Mouse (Mus musculus) midbrain, embryonic 14.5 days (tissue): ENCODE results near the gene Sh3d21. TPM values are rescaled to one million over a fixed set of nuclear protein-coding genes. Genes with fewer than 3 reads are reported as not detected.

Experiments used
- ATAC-seq: fragments of 200-750 bp; cut with Nextera tagmentation; 2 replicates; pipeline ENCODE4 v1.8.0; 2017; ENCODE audit warnings: moderate number of reproducible peaks, moderate library complexity; ENCODE audit not compliant: low FRiP score, low TSS enrichment
- DNase-seq: peaks from one replicate; pipeline ENCODE4 v3.0.0-alpha.2; 2015
- H3K27ac ChIP-seq: fragments of 300-500 bp; sonication (generic); replicated peaks from 2 replicates; pipeline ENCODE4 v1.5.1; 2014; ENCODE audit warnings: mild to moderate bottlenecking, low read depth, low read length, moderate library complexity
- H3K27me3 ChIP-seq: fragments of 300-500 bp; sonication (generic); 2 replicates; pipeline ENCODE4 v1.6.1; 2014; ENCODE audit warnings: low read length, control low read depth, mixed read lengths; ENCODE audit not compliant: control insufficient read depth, insufficient read depth
- H3K36me3 ChIP-seq: fragments of 300-500 bp; sonication (generic); 2 replicates; pipeline ENCODE4 v1.6.1; 2014; ENCODE audit warnings: low read length, control low read depth; ENCODE audit not compliant: control insufficient read depth, insufficient read depth
- H3K4me1 ChIP-seq: fragments of 300-500 bp; sonication (generic); 2 replicates; pipeline ENCODE4 v1.6.1; 2014; ENCODE audit warnings: mild to moderate bottlenecking, antibody characterized with exemption, low read length, control low read depth; ENCODE audit not compliant: control insufficient read depth, insufficient read depth
- H3K4me2 ChIP-seq: fragments of 300-500 bp; sonication (generic); 2 replicates; pipeline ENCODE4 v1.6.1; 2014; ENCODE audit warnings: mild to moderate bottlenecking, low read length, moderate library complexity
- H3K4me3 ChIP-seq: fragments of 300-500 bp; sonication (generic); replicated peaks from 2 replicates; pipeline ENCODE4 v1.5.1; 2014; ENCODE audit warnings: low read depth, low read length
- H3K9ac ChIP-seq: fragments of 300-500 bp; sonication (generic); replicated peaks from 2 replicates; pipeline ENCODE4 v1.6.1; 2014; ENCODE audit warnings: mild to moderate bottlenecking, low read length, moderate library complexity
- H3K9me3 ChIP-seq: fragments of 300-500 bp; sonication (generic); 2 replicates; pipeline ENCODE4 v1.6.1; 2016; ENCODE audit warnings: low read length, control low read depth, mixed read lengths; ENCODE audit not compliant: control insufficient read depth
- WGBS: fragments of 180-500 bp; shearing (Covaris S2); extraction: QIAGEN DNeasy Blood & Tissue Kit; methylation state at CpG from one replicate; pipeline ENCODE4 v1.1.7; 2014; 5-methylcytosine and 5-hydroxymethylcytosine counted together
- polyA plus RNA-seq: library from polyadenylated mRNA; unstranded; fragments of >200 nt; fragmentation: Nextera tagmentation; extraction: Ambion mirVana; gene quantifications from 2 replicates; pipeline ENCODE4 v1.2.1, GENCODE M21; 2014

The Sh3d21 gene
- polyA plus RNA-seq, 1 experiment from 2014 or later = 0.89 TPM

- no peak overlapping the region for H3K27ac ChIP-seq
- H3K9ac ChIP-seq = no peak overlapping the region; the same call in 1 of the 2 replicates
- H3K4me3 ChIP-seq = peak overlapping the region; percentile 76
- no peaks in the 10 kb centered on the region for H3K9me3 ChIP-seq
- H3K27me3 ChIP-seq = no peaks in the 10 kb centered on the region
- peak overlapping the region; percentile 84 for H3K4me2 ChIP-seq
- H3K36me3 ChIP-seq = no peaks in the 10 kb centered on the region
- 80% methylated on average over 2 of the region's 2 CpGs for WGBS
- DNase-seq = no peak
- ATAC-seq = no peak
- H3K4me1 ChIP-seq = peaks cover 22% of the 10 kb centered on the region
These were observed 37.4 kb upstream of the Sh3d21 start for GRCm38 (mm10) chr4:126200656-126201055.

DNA sequence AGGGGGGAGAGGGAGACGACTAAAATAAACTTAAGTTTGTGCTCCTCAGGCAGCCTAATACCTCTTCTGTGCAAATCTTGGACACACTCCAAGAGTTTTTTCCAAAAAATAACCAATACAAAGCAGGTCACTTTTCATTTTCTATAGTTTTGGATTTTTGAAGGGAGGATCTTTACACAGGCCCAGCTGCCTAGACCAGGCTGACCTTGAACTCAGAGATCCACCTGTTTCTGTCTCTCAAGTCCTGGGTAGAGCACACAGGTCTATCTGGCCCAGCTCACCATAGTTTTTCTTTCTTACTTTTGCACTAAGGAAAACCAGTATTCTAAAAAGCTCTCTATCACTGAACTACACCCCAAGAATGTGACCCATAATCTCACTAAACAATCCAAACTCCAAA, 36.7 kb upstream of the Sh3d21 start:
- Histone ChIP-seq H3K4me2 (peak overlapping the region; percentile 84), H3K36me3 (no peaks in the 10 kb centered on the region), H3K9me3 (no peaks in the 10 kb centered on the region), H3K4me3 (peak overlapping the region; percentile 76; the same call in 1 of the 2 replicates), H3K27ac (no peak overlapping the region), H3K9ac (no peak overlapping the region), H3K4me1 (peaks cover 22% of the 10 kb centered on the region), H3K27me3 (no peaks in the 10 kb centered on the region)
- ATAC-seq (no peak), DNase-seq (no peak)
- WGBS = 74% methylated on average over 1 of the region's 1 CpGs

DNA sequence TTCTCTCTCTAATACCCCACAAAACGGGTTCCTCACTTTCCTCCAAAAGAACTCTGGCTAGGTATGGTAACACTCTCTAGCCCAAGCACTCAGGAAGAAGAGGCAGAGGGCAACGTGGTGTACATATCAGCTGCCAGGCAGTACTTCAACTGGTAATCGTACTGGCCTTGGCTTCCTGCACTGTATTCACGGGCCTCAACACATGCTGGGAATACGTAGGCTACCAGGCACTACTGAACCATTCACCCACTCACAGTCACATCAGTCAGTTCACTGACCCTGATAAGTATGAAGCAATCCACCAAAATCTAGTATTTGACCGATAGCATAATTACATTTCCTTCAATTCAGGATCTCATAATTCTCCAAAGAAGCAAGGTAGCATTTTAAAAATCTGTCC, 36.3 kb upstream of the Sh3d21 start:
- ATAC-seq = no peak
- H3K9ac ChIP-seq = no peak overlapping the region
- DNase-seq = no peak

DNA sequence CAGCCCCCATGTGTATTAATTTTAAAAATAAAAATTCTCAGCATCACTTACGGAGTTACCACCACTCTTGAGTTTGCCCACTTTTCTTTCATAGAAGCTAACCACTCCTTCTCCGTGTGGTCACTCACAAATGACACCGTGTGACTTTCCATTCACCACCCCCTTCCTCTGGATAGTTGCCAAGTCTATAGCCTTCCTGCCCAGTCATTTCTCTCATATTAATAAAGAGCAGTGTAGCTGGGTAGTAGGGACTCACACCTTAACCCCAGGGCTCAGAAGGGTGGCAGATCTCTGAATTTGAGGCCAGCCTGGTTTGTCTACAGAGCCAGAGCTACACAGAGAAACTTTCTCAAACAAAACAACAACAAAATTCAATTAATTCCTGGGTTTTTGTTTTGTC, 34.2 kb upstream of the Sh3d21 start:
- Histone ChIP-seq H3K9me3 (no peaks in the 10 kb centered on the region), H3K4me3 (no peak overlapping the region), H3K27ac (no peak overlapping the region), H3K27me3 (no peaks in the 10 kb centered on the region), H3K4me1 (peaks cover 18% of the 10 kb centered on the region), H3K4me2 (no peak overlapping the region), H3K9ac (no peak overlapping the region), H3K36me3 (peaks cover 20% of the 10 kb centered on the region)
- 85% methylated on average over 3 of the region's 3 CpGs for WGBS
- ATAC-seq = no peak
- peak; percentile 3 for DNase-seq

More for the DNA sequence above, 36.3 kb upstream of the Sh3d21 start:
- Histone ChIP-seq H3K4me2 (no peak overlapping the region), H3K4me1 (peaks cover 22% of the 10 kb centered on the region), H3K27me3 (no peaks in the 10 kb centered on the region), H3K36me3 (no peaks in the 10 kb centered on the region), H3K27ac (no peak overlapping the region), H3K9me3 (no peaks in the 10 kb centered on the region), H3K4me3 (no peak overlapping the region)
- WGBS = 93% methylated on average over 6 of the region's 6 CpGs

GRCm38 (mm10) chr4:126194916-126195315, 31.6 kb upstream of the Sh3d21 start:
- DNase-seq (no peak), ATAC-seq (no peak)
- 95% methylated on average over 4 of the region's 4 CpGs for WGBS
- H3K4me1 ChIP-seq = peaks cover 6% of the 10 kb centered on the region; the same call in 1 of the 2 replicates
- no peaks in the 10 kb centered on the region for H3K27me3 ChIP-seq
- H3K9me3 ChIP-seq = no peaks in the 10 kb centered on the region
- no peak overlapping the region for H3K4me3 ChIP-seq
- no peak overlapping the region for H3K9ac ChIP-seq
- peaks cover 30% of the 10 kb centered on the region for H3K36me3 ChIP-seq
- no peak overlapping the region for H3K27ac ChIP-seq
- H3K4me2 ChIP-seq = no peak overlapping the region

GRCm38 (mm10) chr4:126194216-126194615, 30.9 kb upstream of the Sh3d21 start:
- H3K4me2 ChIP-seq = no peak overlapping the region

DNA sequence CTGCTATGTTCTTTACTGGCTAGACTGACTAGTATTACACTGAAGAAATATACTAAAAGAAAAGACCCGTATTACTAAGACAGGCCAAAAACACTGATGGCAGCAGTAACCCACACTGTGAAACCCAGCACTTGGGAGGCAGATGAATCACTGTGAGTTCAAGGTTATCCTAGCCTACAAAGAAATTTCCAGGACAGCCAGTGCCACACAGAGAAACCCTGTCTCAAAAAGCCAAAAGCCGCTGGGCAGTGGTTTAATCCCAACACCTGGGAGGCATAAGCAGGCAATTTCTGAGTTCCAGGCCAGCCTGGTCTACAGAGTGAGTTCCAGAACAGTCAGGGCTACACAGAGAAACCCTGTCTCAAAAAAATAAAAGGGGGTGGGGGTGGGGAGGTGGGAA, 27.3 kb upstream of the Sh3d21 start:
- DNase-seq = no peak
- WGBS = 95% methylated on average over 2 of the region's 2 CpGs
- Histone ChIP-seq H3K4me3 (no peak overlapping the region), H3K9ac (no peak overlapping the region), H3K27me3 (no peaks in the 10 kb centered on the region), H3K36me3 (peaks cover 37% of the 10 kb centered on the region), H3K9me3 (no peaks in the 10 kb centered on the region), H3K27ac (no peak overlapping the region), H3K4me2 (no peak overlapping the region), H3K4me1 (no peaks in the 10 kb centered on the region)
- no peak for ATAC-seq

More at GRCm38 (mm10) chr4:126194216-126194615, 30.9 kb upstream of the Sh3d21 start:
- H3K9me3 ChIP-seq = no peaks in the 10 kb centered on the region
- no peak overlapping the region for H3K27ac ChIP-seq
- no peak overlapping the region for H3K9ac ChIP-seq
- no peak overlapping the region for H3K4me3 ChIP-seq
- H3K27me3 ChIP-seq = no peaks in the 10 kb centered on the region
- H3K36me3 ChIP-seq = peaks cover 30% of the 10 kb centered on the region
- no peak for ATAC-seq
- DNase-seq = no peak
- peaks cover 6% of the 10 kb centered on the region; the same call in 1 of the 2 replicates for H3K4me1 ChIP-seq

GRCm38 (mm10) chr4:126187096-126187495, 23.8 kb upstream of the Sh3d21 start:
- Histone ChIP-seq H3K9ac (no peak overlapping the region), H3K4me2 (no peak overlapping the region), H3K9me3 (no peaks in the 10 kb centered on the region), H3K36me3 (peaks cover 36% of the 10 kb centered on the region), H3K4me1 (no peaks in the 10 kb centered on the region), H3K27ac (no peak overlapping the region), H3K4me3 (no peak overlapping the region), H3K27me3 (no peaks in the 10 kb centered on the region)
- ATAC-seq (no peak), DNase-seq (no peak)
- 95% methylated on average over 3 of the region's 3 CpGs for WGBS

DNA sequence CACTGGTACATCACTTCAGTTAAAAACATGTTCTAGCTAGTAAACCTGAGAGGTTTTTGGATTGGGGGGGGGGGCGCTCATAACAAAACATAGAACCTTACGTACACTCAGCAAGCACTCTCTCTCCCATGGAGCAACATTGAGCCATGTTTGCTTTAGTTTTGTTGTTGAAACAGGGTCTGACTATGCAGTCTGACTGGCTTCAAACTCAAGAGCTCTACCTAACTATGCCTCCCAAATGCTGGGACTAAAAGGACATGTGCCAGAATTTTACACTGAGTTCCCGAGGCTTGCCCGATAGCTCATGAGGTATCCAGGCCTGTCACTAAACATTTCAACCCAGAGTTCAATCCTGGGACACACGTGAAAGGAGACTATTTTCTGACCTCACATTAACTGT, 19.7 kb upstream of the Sh3d21 start:
- H3K36me3 ChIP-seq = peaks cover 57% of the 10 kb centered on the region
- H3K9me3 ChIP-seq = no peaks in the 10 kb centered on the region

More for the DNA sequence above, 19.7 kb upstream of the Sh3d21 start:
- Histone ChIP-seq H3K4me3 (no peak overlapping the region), H3K27ac (no peak overlapping the region), H3K4me2 (no peak overlapping the region), H3K4me1 (no peaks in the 10 kb centered on the region), H3K27me3 (no peaks in the 10 kb centered on the region), H3K9ac (no peak overlapping the region)
- WGBS = 93% methylated on average over 5 of the region's 5 CpGs
- DNase-seq = no peak
- ATAC-seq = no peak
